Mouse (Mus musculus): Measurements from ENCODE around the gene Gcfc2.
A peak's percentile ranks its signal among the peaks of the same experiment; 100 is the strongest.

Gene Gcfc2

GRCm38 (mm10) chr6:81923523-81924142, at the start of gene Gcfc2:
Gene Gcfc2 (plus strand): TSS chr6:81923669.
- peak; percentile 86 for DNase-seq (ENCODE audit: low spot score)

- no peak for DNase-seq (ENCODE audit: low spot score)
Measured at GRCm38 (mm10) chr6:81895678-81896230, 27.7 kb upstream of the Gcfc2 start.

GRCm38 (mm10) chr6:81910302-81910855, 13.1 kb upstream of the Gcfc2 start:
- DNase-seq (ENCODE audit: low spot score) = no peak

GRCm38 (mm10) chr6:81911244-81911643, 12.2 kb upstream of the Gcfc2 start:
- no peak for DNase-seq (ENCODE audit: low spot score)

- no peak for DNase-seq (ENCODE audit: low spot score)
Measured at GRCm38 (mm10) chr6:81911713-81912112, 11.8 kb upstream of the Gcfc2 start.

GRCm38 (mm10) chr6:81912177-81912576, 11.3 kb upstream of the Gcfc2 start:
- DNase-seq (ENCODE audit: low spot score) = no peak

GRCm38 (mm10) chr6:81924304-81924703, 835 bp downstream of the Gcfc2 start:
- no peak for DNase-seq (ENCODE audit: low spot score)

- DNase-seq (ENCODE audit: low spot score) = no peak
Measured at GRCm38 (mm10) chr6:81929402-81929801, 5.9 kb downstream of the Gcfc2 start.

- no peak for DNase-seq (ENCODE audit: low spot score)
Measured at GRCm38 (mm10) chr6:81933281-81933680, 9.8 kb downstream of the Gcfc2 start.

- DNase-seq (ENCODE audit: low spot score) = no peak
Measured at GRCm38 (mm10) chr6:81941718-81942117, 18.2 kb downstream of the Gcfc2 start.

GRCm38 (mm10) chr6:81943281-81943680, 19.8 kb downstream of the Gcfc2 start:
- DNase-seq (ENCODE audit: low spot score) = no peak

- no peak for DNase-seq (ENCODE audit: low spot score)
Measured at GRCm38 (mm10) chr6:81944432-81944831, 21.0 kb downstream of the Gcfc2 start.

GRCm38 (mm10) chr6:81946906-81947305, 23.4 kb downstream of the Gcfc2 start:
- no peak for DNase-seq (ENCODE audit: low spot score)

GRCm38 (mm10) chr6:81955133-81955532, 31.7 kb downstream of the Gcfc2 start:
- DNase-seq (ENCODE audit: low spot score) = no peak

GRCm38 (mm10) chr6:81956399-81956798, 32.9 kb downstream of the Gcfc2 start:
- no peak for DNase-seq (ENCODE audit: low spot score)

GRCm38 (mm10) chr6:81957992-81958391, 34.5 kb downstream of the Gcfc2 start:
- no peak for DNase-seq (ENCODE audit: low spot score)

- no peak for DNase-seq (ENCODE audit: low spot score)
Measured at GRCm38 (mm10) chr6:81959866-81960265, 36.4 kb downstream of the Gcfc2 start.

GRCm38 (mm10) chr6:81960284-81960683, 36.8 kb downstream of the Gcfc2 start:
- no peak for DNase-seq (ENCODE audit: low spot score)

- DNase-seq (ENCODE audit: low spot score) = peak; percentile 86
Measured at GRCm38 (mm10) chr6:81965296-81966067, 42.0 kb downstream of the Gcfc2 start, which contains the start of gene Mrpl19. Gene Mrpl19 (minus strand): TSS chr6:81965958.

- DNase-seq (ENCODE audit: low spot score) = no peak
Measured at GRCm38 (mm10) chr6:81966068-81966544, 42.6 kb downstream of the Gcfc2 start.

- DNase-seq (ENCODE audit: low spot score) = no peak
Measured at GRCm38 (mm10) chr6:81971196-81971595, 47.7 kb downstream of the Gcfc2 start.

- DNase-seq (ENCODE audit: low spot score) = no peak
Measured at GRCm38 (mm10) chr6:81972595-81972994, 49.1 kb downstream of the Gcfc2 start.
